Mouse (Mus musculus) liver, embryonic 13.5 days (tissue): Measurements from ENCODE around the gene Olfr150. TPM values are rescaled to one million over a fixed set of nuclear protein-coding genes. Genes with fewer than 3 reads are reported as not detected.
"Not testable (repeated sequence)": the region's sequence is repeated elsewhere in the genome, so short reads cannot be mapped to it uniquely, and the experiment has no call there.

Source experiments
- ATAC-seq: fragments of 200-750 bp; cut with Nextera tagmentation; 2 replicates; pipeline ENCODE4 v1.8.0; 2017; ENCODE audit warnings: low read depth, mild to moderate bottlenecking, moderate number of reproducible peaks, moderate library complexity
- DNase-seq: peaks from one replicate; pipeline ENCODE4 v3.0.0; 2022
- H3K27ac ChIP-seq: fragments of 300-500 bp; sonication (generic); 2 replicates; pipeline ENCODE4 v1.5.1; 2015; ENCODE audit warnings: moderate library complexity, mild to moderate bottlenecking, inconsistent platforms
- H3K27me3 ChIP-seq: fragments of 300-500 bp; sonication (generic); 2 replicates; pipeline ENCODE4 v1.6.1; 2015; ENCODE audit warnings: mild to moderate bottlenecking, inconsistent platforms
- H3K36me3 ChIP-seq: fragments of 300-500 bp; sonication (generic); 2 replicates; pipeline ENCODE4 v1.6.1; 2015; ENCODE audit warnings: mild to moderate bottlenecking, inconsistent platforms
- H3K4me1 ChIP-seq: fragments of 300-500 bp; sonication (generic); replicated peaks from 2 replicates; pipeline ENCODE4 v1.6.1; 2015; ENCODE audit warnings: inconsistent platforms
- H3K4me2 ChIP-seq: fragments of 300-500 bp; sonication (generic); 2 replicates; pipeline ENCODE4 v1.6.1; 2015; ENCODE audit warnings: inconsistent platforms, mild to moderate bottlenecking, moderate library complexity
- H3K4me3 ChIP-seq: fragments of 300-500 bp; sonication (generic); replicated peaks from 2 replicates; pipeline ENCODE4 v1.5.1; 2015; ENCODE audit warnings: mild to moderate bottlenecking, inconsistent platforms
- H3K9ac ChIP-seq: fragments of 300-500 bp; sonication (generic); 2 replicates; pipeline ENCODE4 v1.6.1; 2015; ENCODE audit warnings: mild to moderate bottlenecking, inconsistent platforms
- H3K9me3 ChIP-seq: fragments of 300-500 bp; sonication (generic); replicated peaks from 2 replicates; pipeline ENCODE4 v1.6.1; 2016; ENCODE audit warnings: inconsistent platforms
- WGBS: fragments of 180-500 bp; shearing (Covaris S2); methylation state at CpG from one replicate; pipeline ENCODE4 v1.1.7; 2015; ENCODE audit not compliant: insufficient replicate concordance; 5-methylcytosine and 5-hydroxymethylcytosine counted together
- polyA plus RNA-seq: library from polyadenylated mRNA; unstranded; fragments of >200 nt; fragmentation: Nextera tagmentation; extraction: Ambion mirVana; gene quantifications from 2 replicates; pipeline ENCODE4 v1.2.1, GENCODE M21; 2015

Olfr150 gene
- not detected in 2 replicates for polyA plus RNA-seq

GRCm38 (mm10) chr9:39730678-39731077 lies at the start of gene Olfr150:
Gene Olfr150 (plus strand): TSS chr9:39730978.
- H3K9me3 ChIP-seq = no peaks in the 10 kb centered on the region
- DNase-seq = no peak
- H3K36me3 ChIP-seq = no peaks in the 10 kb centered on the region
- no peak for ATAC-seq
- no peak within 1 kb of the TSS for H3K4me3 ChIP-seq
- H3K27me3 ChIP-seq = no peaks in the 10 kb centered on the region
- no peaks in the 10 kb centered on the region for H3K4me1 ChIP-seq
- H3K27ac ChIP-seq = no peak within 1 kb of the TSS
- no peak within 1 kb of the TSS for H3K9ac ChIP-seq
- H3K4me2 ChIP-seq = no peak within 1 kb of the TSS

GRCm38 (mm10) chr9:39701123-39701522 lies 29.7 kb upstream of the Olfr150 start:
- not testable (repeated sequence) for H3K9ac ChIP-seq, H3K27ac ChIP-seq, H3K36me3 ChIP-seq, H3K27me3 ChIP-seq, DNase-seq, H3K4me3 ChIP-seq, ATAC-seq, H3K9me3 ChIP-seq, H3K4me2 ChIP-seq, H3K4me1 ChIP-seq
- WGBS = 73% methylated on average over 8 of the region's 8 CpGs

GRCm38 (mm10) chr9:39707017-39707416 lies 23.8 kb upstream of the Olfr150 start, which contains the start of gene Olfr149:
Gene Olfr149 (minus strand): TSS chr9:39707117.
- Histone ChIP-seq H3K27ac (no peak within 1 kb of the TSS), H3K27me3 (no peaks in the 10 kb centered on the region), H3K9me3 (no peaks in the 10 kb centered on the region), H3K36me3 (no peaks in the 10 kb centered on the region), H3K4me3 (no peak within 1 kb of the TSS), H3K9ac (no peak within 1 kb of the TSS), H3K4me1 (no peaks in the 10 kb centered on the region), H3K4me2 (no peak within 1 kb of the TSS)
- DNase-seq (no peak), ATAC-seq (no peak)

- ATAC-seq = no peak
- WGBS = 48% methylated on average over 3 of the region's 3 CpGs
- no peak for DNase-seq
- H3K27ac ChIP-seq = no peak overlapping the region
- H3K9ac ChIP-seq = no peak overlapping the region
- no peaks in the 10 kb centered on the region for H3K4me1 ChIP-seq
- H3K4me2 ChIP-seq = no peak overlapping the region
- no peak overlapping the region for H3K4me3 ChIP-seq
- no peaks in the 10 kb centered on the region for H3K27me3 ChIP-seq
- no peaks in the 10 kb centered on the region for H3K36me3 ChIP-seq
- H3K9me3 ChIP-seq = no peaks in the 10 kb centered on the region
These were observed 21.8 kb upstream of the Olfr150 start for GRCm38 (mm10) chr9:39708958-39709357.

- Histone ChIP-seq H3K4me1 (no peaks in the 10 kb centered on the region), H3K9me3 (no peaks in the 10 kb centered on the region), H3K27ac (no peak within 1 kb of the TSS), H3K27me3 (no peaks in the 10 kb centered on the region), H3K36me3 (no peaks in the 10 kb centered on the region), H3K9ac (no peak within 1 kb of the TSS), H3K4me2 (no peak within 1 kb of the TSS), H3K4me3 (no peak within 1 kb of the TSS)
- ATAC-seq = no peak
- DNase-seq = no peak
These were observed 19.7 kb upstream of the Olfr150 start, which contains the start of gene Olfr965 for GRCm38 (mm10) chr9:39711053-39711452. Gene Olfr965 (plus strand): TSS chr9:39711353.

GRCm38 (mm10) chr9:39740741-39741140 lies 10.0 kb downstream of the Olfr150 start:
- Histone ChIP-seq H3K9me3 (no peaks in the 10 kb centered on the region), H3K27ac (no peak overlapping the region), H3K27me3 (no peaks in the 10 kb centered on the region), H3K36me3 (no peaks in the 10 kb centered on the region), H3K4me2 (no peak overlapping the region), H3K4me3 (no peak overlapping the region), H3K4me1 (no peaks in the 10 kb centered on the region), H3K9ac (no peak overlapping the region)
- WGBS = 73% methylated on average over 1 of the region's 1 CpGs
- ATAC-seq = no peak
- no peak for DNase-seq

- no peaks in the 10 kb centered on the region for H3K27me3 ChIP-seq
- no peak within 1 kb of the TSS for H3K4me2 ChIP-seq
- no peak within 1 kb of the TSS for H3K4me3 ChIP-seq
- no peaks in the 10 kb centered on the region for H3K4me1 ChIP-seq
- ATAC-seq = no peak
- no peaks in the 10 kb centered on the region for H3K36me3 ChIP-seq
- H3K9ac ChIP-seq = no peak within 1 kb of the TSS
- DNase-seq = no peak
- no peak within 1 kb of the TSS for H3K27ac ChIP-seq
- no peaks in the 10 kb centered on the region for H3K9me3 ChIP-seq
These were observed 15.2 kb downstream of the Olfr150 start, which contains the start of gene Olfr967 for GRCm38 (mm10) chr9:39745949-39746348. Gene Olfr967 (plus strand): TSS chr9:39746249.

GRCm38 (mm10) chr9:39746428-39746827 lies 15.7 kb downstream of the Olfr150 start:
- no peak overlapping the region for H3K9ac ChIP-seq
- no peak overlapping the region for H3K4me3 ChIP-seq
- H3K4me1 ChIP-seq = no peaks in the 10 kb centered on the region
- no peaks in the 10 kb centered on the region for H3K27me3 ChIP-seq
- no peak for ATAC-seq
- no peak overlapping the region for H3K27ac ChIP-seq
- no peaks in the 10 kb centered on the region for H3K9me3 ChIP-seq
- H3K36me3 ChIP-seq = no peaks in the 10 kb centered on the region
- H3K4me2 ChIP-seq = no peak overlapping the region
- WGBS = 78% methylated on average over 1 of the region's 1 CpGs
- no peak for DNase-seq

- no peaks in the 10 kb centered on the region for H3K9me3 ChIP-seq
- no peaks in the 10 kb centered on the region for H3K36me3 ChIP-seq
- H3K27me3 ChIP-seq = no peaks in the 10 kb centered on the region
- no peak within 1 kb of the TSS for H3K4me2 ChIP-seq
- no peak within 1 kb of the TSS for H3K9ac ChIP-seq
- H3K4me3 ChIP-seq = no peak within 1 kb of the TSS
- DNase-seq = no peak
- H3K4me1 ChIP-seq = no peaks in the 10 kb centered on the region
- no peak for ATAC-seq
- H3K27ac ChIP-seq = no peak within 1 kb of the TSS
- 46% methylated on average over 1 of the region's 1 CpGs for WGBS
These were observed 52.4 kb downstream of the Olfr150 start, which contains the start of gene Olfr968 for GRCm38 (mm10) chr9:39783153-39783552. Gene Olfr968 (minus strand): TSS chr9:39783253.

Other genes with a start within 250 kb of the Olfr150 start
- not detected in 2 replicates for gene Olfr44, start 237.0 kb upstream of the Olfr150 start, polyA plus RNA-seq
- not detected in 2 replicates for gene Olfr957, start 215.2 kb upstream of the Olfr150 start, polyA plus RNA-seq
- gene Olfr958, start 176.9 kb upstream of the Olfr150 start, polyA plus RNA-seq = not detected in 2 replicates
- not detected in 2 replicates for gene Olfr959, start 155.4 kb upstream of the Olfr150 start, polyA plus RNA-seq
- gene AW551984, start 126.6 kb upstream of the Olfr150 start, polyA plus RNA-seq = 3.6 and 3.9 TPM in 2 replicates
- gene Olfr148, start 120.3 kb upstream of the Olfr150 start, polyA plus RNA-seq = not detected in 2 replicates
- not detected in 2 replicates for gene Olfr960, start 109.6 kb upstream of the Olfr150 start, polyA plus RNA-seq
- not detected in 2 replicates for gene Olfr961, start 85.9 kb upstream of the Olfr150 start, polyA plus RNA-seq
- not detected in 2 replicates for gene Olfr963, start 63.8 kb upstream of the Olfr150 start, polyA plus RNA-seq
- not detected in 2 replicates for gene Olfr149, start 23.9 kb upstream of the Olfr150 start, polyA plus RNA-seq
- not detected in 2 replicates for gene Olfr965, start 19.6 kb upstream of the Olfr150 start, polyA plus RNA-seq
- gene Olfr967, start 15.3 kb downstream of the Olfr150 start, polyA plus RNA-seq = not detected in 2 replicates
- not detected in 2 replicates for gene Olfr968, start 52.3 kb downstream of the Olfr150 start, polyA plus RNA-seq
- not detected in 2 replicates for gene Olfr969, start 60.0 kb downstream of the Olfr150 start, polyA plus RNA-seq
- not detected in 2 replicates for gene Olfr970, start 77.9 kb downstream of the Olfr150 start, polyA plus RNA-seq
- not detected in 2 replicates for gene Olfr971, start 105.9 kb downstream of the Olfr150 start, polyA plus RNA-seq
- gene Olfr972, start 135.4 kb downstream of the Olfr150 start, polyA plus RNA-seq = not detected in 2 replicates
- gene Olfr229, start 176.4 kb downstream of the Olfr150 start, polyA plus RNA-seq = not detected in 2 replicates
- gene Olfr974, start 206.5 kb downstream of the Olfr150 start, polyA plus RNA-seq = not detected in 2 replicates
- not detected in 2 replicates for gene Olfr975, start 221.1 kb downstream of the Olfr150 start, polyA plus RNA-seq
- not detected in 2 replicates for gene Olfr976, start 230.2 kb downstream of the Olfr150 start, polyA plus RNA-seq